Mouse (Mus musculus) ES-Bruce4 (cell line): ENCODE data around the gene 1700010B08Rik. TPM values are rescaled to one million over a fixed set of nuclear protein-coding genes. Genes with fewer than 3 reads are reported as not detected.

Experiments used
- H3K27ac ChIP-seq: 2 replicates; pipeline ENCODE4 v1.5.1; 2012; ENCODE audit warnings: low read length, inconsistent platforms; ENCODE audit not compliant: insufficient read depth
- H3K27me3 ChIP-seq: 2 replicates; pipeline ENCODE4 v1.6.1; 2012; ENCODE audit warnings: mild to moderate bottlenecking, low read length, inconsistent platforms; ENCODE audit not compliant: control insufficient read depth, poor library complexity, insufficient read depth, severe bottlenecking
- H3K36me3 ChIP-seq: 2 replicates; pipeline ENCODE4 v1.6.1; 2012; ENCODE audit warnings: inconsistent platforms, mild to moderate bottlenecking, low read length, moderate library complexity; ENCODE audit not compliant: control insufficient read depth, poor library complexity, insufficient read depth, severe bottlenecking
- H3K4me1 ChIP-seq: one replicate; pipeline ENCODE4 v1.8.1; 2011; ENCODE audit warnings: low read length; ENCODE audit not compliant: control insufficient read depth, insufficient read depth
- H3K4me3 ChIP-seq: 2 replicates; pipeline ENCODE4 v1.5.1; 2011; ENCODE audit warnings: low read depth, mild to moderate bottlenecking, low read length
- H3K9ac ChIP-seq: 2 replicates; pipeline ENCODE4 v1.6.1; 2012; ENCODE audit warnings: low read depth, mild to moderate bottlenecking, inconsistent platforms; ENCODE audit not compliant: poor library complexity, severe bottlenecking
- H3K9me3 ChIP-seq: replicated peaks from 2 replicates; pipeline ENCODE4 v1.6.1; 2012; ENCODE audit warnings: mild to moderate bottlenecking, low read length, inconsistent platforms; ENCODE audit not compliant: control insufficient read depth, poor library complexity, insufficient read depth, severe bottlenecking
- CTCF ChIP-seq: IDR thresholded peaks from one replicate; pipeline ENCODE4 v1.8.1; 2011; ENCODE audit warnings: low read depth, low read length
- EP300 ChIP-seq: IDR thresholded peaks from 2 replicates; pipeline ENCODE4 v1.6.1; 2011; ENCODE audit warnings: low read depth, low read length; ENCODE audit not compliant: insufficient read depth
- POLR2A ChIP-seq: IDR thresholded peaks from one replicate; pipeline ENCODE4 v1.8.1; 2011; ENCODE audit warnings: low read length; ENCODE audit not compliant: insufficient read depth
- polyA plus RNA-seq: library from polyadenylated mRNA; stranded (reverse); fragments of >200 nt; gene quantifications from 2 replicates; pipeline ENCODE4 v1.2.4, GENCODE M21; 2011; ENCODE audit warnings: low read depth; ENCODE audit not compliant: missing spikeins, insufficient read depth, insufficient read length

The 1700010B08Rik gene
- polyA plus RNA-seq, 1 experiment: not detected

DNA sequence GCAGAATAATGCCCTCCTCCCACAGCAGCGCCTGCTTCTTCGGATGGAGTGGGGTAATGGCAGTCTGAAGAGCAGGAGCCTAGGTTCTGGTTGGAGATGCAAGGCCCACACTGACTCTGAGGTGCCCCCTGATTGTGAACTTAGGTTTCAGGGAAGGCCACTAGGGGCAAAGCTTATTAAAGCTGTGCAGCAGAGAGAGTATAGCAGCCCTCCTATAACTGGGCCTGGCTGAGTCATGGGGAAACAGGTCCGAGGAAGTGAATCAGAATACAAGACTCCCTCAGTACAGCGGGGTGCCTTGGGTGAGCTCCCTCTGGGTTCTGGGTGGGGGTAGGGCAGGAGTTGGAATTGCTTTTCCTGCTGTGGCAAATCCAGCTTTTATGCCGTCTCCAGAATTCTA lies 51.4 kb downstream of the 1700010B08Rik start:
- H3K9me3 ChIP-seq: no peaks in the 10 kb centered on the region
- H3K4me1 ChIP-seq: peaks cover 1% of the 10 kb centered on the region
- no peak overlapping the region for H3K4me3 ChIP-seq
- no peaks in the 10 kb centered on the region for H3K36me3 ChIP-seq
- TF ChIP-seq EP300: no peak
- no peak for TF ChIP-seq POLR2A
- TF ChIP-seq CTCF: no peak
- H3K27ac ChIP-seq: no peak overlapping the region
- no peak overlapping the region for H3K9ac ChIP-seq
- H3K27me3 ChIP-seq: no peaks in the 10 kb centered on the region

Other genes with a start within 250 kb of the 1700010B08Rik start
- not detected in 2 replicates for gene 1700021F07Rik, start 196.8 kb upstream of the 1700010B08Rik start, polyA plus RNA-seq
- not detected in 2 replicates for gene Ankrd60, start 141.1 kb upstream of the 1700010B08Rik start, polyA plus RNA-seq
- gene Rab22a, start 59.7 kb upstream of the 1700010B08Rik start, polyA plus RNA-seq: 21.0 and 27.7 TPM in 2 replicates
- 56.4 and 58.7 TPM in 2 replicates for gene Vapb, start 18.1 kb downstream of the 1700010B08Rik start, polyA plus RNA-seq